Mouse (Mus musculus) neural tube, embryonic 13.5 days (tissue): ENCODE data around the gene Tspan2. TPM values are rescaled to one million over a fixed set of nuclear protein-coding genes. Genes with fewer than 3 reads are reported as not detected.
A peak's percentile ranks its signal among the peaks of the same experiment; 100 is the strongest.

Experiments used
- ATAC-seq: fragments of 200-750 bp; cut with Nextera tagmentation; 2 replicates; pipeline ENCODE4 v1.8.0; 2017; ENCODE audit warnings: low read depth, mild to moderate bottlenecking, moderate TSS enrichment, moderate library complexity
- H3K27ac ChIP-seq: fragments of 300-500 bp; sonication (generic); replicated peaks from 2 replicates; pipeline ENCODE4 v1.5.1; 2015; ENCODE audit warnings: moderate library complexity, mild to moderate bottlenecking, inconsistent platforms
- H3K27me3 ChIP-seq: fragments of 300-500 bp; sonication (generic); 2 replicates; pipeline ENCODE4 v1.6.1; 2015; ENCODE audit warnings: mild to moderate bottlenecking, inconsistent platforms
- H3K36me3 ChIP-seq: fragments of 300-500 bp; sonication (generic); 2 replicates; pipeline ENCODE4 v1.6.1; 2015; ENCODE audit warnings: mild to moderate bottlenecking, inconsistent platforms
- H3K4me1 ChIP-seq: fragments of 300-500 bp; sonication (generic); replicated peaks from 2 replicates; pipeline ENCODE4 v1.6.1; 2015; ENCODE audit warnings: inconsistent platforms
- H3K4me2 ChIP-seq: fragments of 300-500 bp; sonication (generic); 2 replicates; pipeline ENCODE4 v1.6.1; 2015; ENCODE audit warnings: inconsistent platforms, mild to moderate bottlenecking, moderate library complexity
- H3K4me3 ChIP-seq: fragments of 300-500 bp; sonication (generic); 2 replicates; pipeline ENCODE4 v1.5.1; 2015; ENCODE audit warnings: mild to moderate bottlenecking, inconsistent platforms
- H3K9ac ChIP-seq: fragments of 300-500 bp; sonication (generic); 2 replicates; pipeline ENCODE4 v1.6.1; 2015; ENCODE audit warnings: moderate library complexity, mild to moderate bottlenecking, inconsistent platforms
- H3K9me3 ChIP-seq: fragments of 300-500 bp; sonication (generic); 2 replicates; pipeline ENCODE4 v1.6.1; 2016; ENCODE audit warnings: inconsistent platforms
- WGBS: fragments of 180-500 bp; shearing (Covaris S2); methylation state at CpG from one replicate; pipeline ENCODE4 v1.1.7; 2015; 5-methylcytosine and 5-hydroxymethylcytosine counted together
- polyA plus RNA-seq: library from polyadenylated mRNA; unstranded; fragments of >200 nt; fragmentation: Nextera tagmentation; extraction: Ambion mirVana; gene quantifications from 2 replicates; pipeline ENCODE4 v1.2.1, GENCODE M21; 2015

The Tspan2 gene
- polyA plus RNA-seq, 1 experiment from 2014 or later = 10.6 TPM

GRCm38 (mm10) chr3:102752053-102752452 is 17.7 kb downstream of the Tspan2 start:
- ATAC-seq = no peak
- H3K9ac ChIP-seq = no peak overlapping the region
- no peak overlapping the region for H3K27ac ChIP-seq
- no peak overlapping the region for H3K4me3 ChIP-seq
- H3K27me3 ChIP-seq = no peaks in the 10 kb centered on the region
- H3K4me2 ChIP-seq = no peak overlapping the region
- peaks cover 2% of the 10 kb centered on the region for H3K4me1 ChIP-seq
- no peaks in the 10 kb centered on the region for H3K9me3 ChIP-seq
- WGBS = 93% methylated on average over 4 of the region's 4 CpGs
- peaks cover 24% of the 10 kb centered on the region for H3K36me3 ChIP-seq

GRCm38 (mm10) chr3:102752457-102752856 is 18.1 kb downstream of the Tspan2 start:
- Histone ChIP-seq H3K27ac (no peak overlapping the region), H3K9me3 (no peaks in the 10 kb centered on the region), H3K4me2 (no peak overlapping the region), H3K27me3 (no peaks in the 10 kb centered on the region), H3K36me3 (peaks cover 24% of the 10 kb centered on the region), H3K4me1 (no peaks in the 10 kb centered on the region; the same call in 1 of the 2 replicates), H3K9ac (no peak overlapping the region), H3K4me3 (no peak overlapping the region)
- no peak for ATAC-seq
- 85% methylated on average over 5 of the region's 5 CpGs for WGBS

DNA sequence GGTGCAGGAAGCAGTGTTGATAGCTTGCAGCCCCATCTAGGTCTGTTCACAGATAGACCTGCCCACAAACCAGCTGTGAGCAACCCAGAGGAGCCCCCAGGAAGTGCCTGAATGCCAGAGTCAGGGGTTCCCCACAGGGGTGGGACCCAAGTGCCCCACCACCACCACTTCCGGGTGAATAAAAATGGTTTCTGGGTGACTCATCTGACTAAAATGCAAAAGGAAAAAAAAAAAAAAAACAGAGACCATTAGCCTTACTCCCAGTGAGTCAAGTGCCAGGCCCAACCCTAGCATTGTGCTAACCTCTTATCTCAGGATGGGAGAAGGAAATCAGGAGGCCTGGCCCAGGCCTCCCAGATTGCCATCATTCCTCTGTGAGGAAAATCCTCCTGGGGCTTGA is 21.5 kb downstream of the Tspan2 start:
- WGBS = 70% methylated on average over 1 of the region's 1 CpGs
- no peak for ATAC-seq
- H3K4me2 ChIP-seq = no peak overlapping the region

GRCm38 (mm10) chr3:102757019-102757418 is 22.7 kb downstream of the Tspan2 start:
- Histone ChIP-seq H3K9ac (no peak overlapping the region), H3K27ac (no peak overlapping the region), H3K27me3 (no peaks in the 10 kb centered on the region), H3K36me3 (peaks cover 31% of the 10 kb centered on the region), H3K4me1 (no peaks in the 10 kb centered on the region), H3K4me2 (no peak overlapping the region), H3K9me3 (no peaks in the 10 kb centered on the region), H3K4me3 (no peak overlapping the region)
- WGBS = 87% methylated on average over 6 of the region's 6 CpGs
- ATAC-seq = no peak

More for the DNA sequence above, 21.5 kb downstream of the Tspan2 start:
- H3K4me3 ChIP-seq = no peak overlapping the region
- H3K9ac ChIP-seq = no peak overlapping the region
- H3K27ac ChIP-seq = no peak overlapping the region
- peaks cover 36% of the 10 kb centered on the region for H3K36me3 ChIP-seq
- H3K27me3 ChIP-seq = no peaks in the 10 kb centered on the region
- no peaks in the 10 kb centered on the region for H3K4me1 ChIP-seq
- H3K9me3 ChIP-seq = no peaks in the 10 kb centered on the region

GRCm38 (mm10) chr3:102760236-102760635 is 25.9 kb downstream of the Tspan2 start:
- Histone ChIP-seq H3K27me3 (no peaks in the 10 kb centered on the region), H3K36me3 (peaks cover 26% of the 10 kb centered on the region), H3K27ac (no peak overlapping the region), H3K9me3 (no peaks in the 10 kb centered on the region), H3K4me2 (no peak overlapping the region), H3K4me3 (no peak overlapping the region), H3K9ac (no peak overlapping the region), H3K4me1 (peaks cover 24% of the 10 kb centered on the region)
- WGBS = 72% methylated on average over 3 of the region's 3 CpGs
- ATAC-seq = no peak

DNA sequence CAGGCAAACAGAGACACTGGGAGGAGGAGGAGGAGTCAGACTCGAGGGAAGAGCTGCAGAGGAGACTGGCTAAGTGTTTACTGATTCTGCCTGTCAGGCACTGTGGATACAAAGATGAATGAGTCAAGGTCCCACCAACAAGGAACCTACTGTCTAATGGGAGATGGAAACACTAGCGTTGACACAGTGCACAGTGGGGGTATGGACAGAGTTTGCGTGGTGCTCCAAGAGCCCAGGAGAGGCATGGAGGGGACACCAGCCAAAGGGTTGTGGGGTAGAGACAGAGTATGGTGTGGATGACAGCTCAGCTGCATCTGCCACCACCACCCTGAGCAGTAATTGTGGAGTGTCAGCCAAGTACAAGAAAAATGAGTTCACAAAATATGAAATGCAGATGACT is 28.1 kb downstream of the Tspan2 start:
- 33% methylated on average over 3 of the region's 3 CpGs for WGBS
- Histone ChIP-seq H3K4me2 (no peak overlapping the region), H3K4me3 (no peak overlapping the region), H3K36me3 (peaks cover 41% of the 10 kb centered on the region), H3K27me3 (no peaks in the 10 kb centered on the region), H3K4me1 (peaks cover 24% of the 10 kb centered on the region), H3K9ac (no peak overlapping the region), H3K27ac (no peak overlapping the region), H3K9me3 (no peaks in the 10 kb centered on the region)
- ATAC-seq = no peak

GRCm38 (mm10) chr3:102763713-102764400 is 29.5 kb downstream of the Tspan2 start:
- Histone ChIP-seq H3K4me1 (peaks cover 24% of the 10 kb centered on the region), H3K27ac (peak overlapping the region; percentile 75), H3K4me2 (no peak overlapping the region), H3K36me3 (peaks cover 45% of the 10 kb centered on the region), H3K9ac (peak overlapping the region; percentile 39; the same call in 1 of the 2 replicates), H3K27me3 (no peaks in the 10 kb centered on the region), H3K4me3 (no peak overlapping the region), H3K9me3 (no peaks in the 10 kb centered on the region)
- peak; percentile 67; the same call in 1 of the 2 replicates for ATAC-seq
- 48% methylated on average over 10 of the region's 10 CpGs for WGBS

- peaks cover 35% of the 10 kb centered on the region for H3K36me3 ChIP-seq
- no peak for ATAC-seq
- no peak overlapping the region for H3K27ac ChIP-seq
- H3K4me1 ChIP-seq = peaks cover 24% of the 10 kb centered on the region
- no peak overlapping the region for H3K4me2 ChIP-seq
- no peaks in the 10 kb centered on the region for H3K9me3 ChIP-seq
- WGBS = 78% methylated on average over 7 of the region's 7 CpGs
- H3K4me3 ChIP-seq = no peak overlapping the region
- no peaks in the 10 kb centered on the region for H3K27me3 ChIP-seq
- no peak overlapping the region for H3K9ac ChIP-seq
Measured at GRCm38 (mm10) chr3:102764850-102765249, 30.5 kb downstream of the Tspan2 start.

- Histone ChIP-seq H3K9me3 (no peaks in the 10 kb centered on the region), H3K4me1 (no peaks in the 10 kb centered on the region)
- no peak for ATAC-seq
Measured at GRCm38 (mm10) chr3:102773018-102773417, 38.7 kb downstream of the Tspan2 start.

DNA sequence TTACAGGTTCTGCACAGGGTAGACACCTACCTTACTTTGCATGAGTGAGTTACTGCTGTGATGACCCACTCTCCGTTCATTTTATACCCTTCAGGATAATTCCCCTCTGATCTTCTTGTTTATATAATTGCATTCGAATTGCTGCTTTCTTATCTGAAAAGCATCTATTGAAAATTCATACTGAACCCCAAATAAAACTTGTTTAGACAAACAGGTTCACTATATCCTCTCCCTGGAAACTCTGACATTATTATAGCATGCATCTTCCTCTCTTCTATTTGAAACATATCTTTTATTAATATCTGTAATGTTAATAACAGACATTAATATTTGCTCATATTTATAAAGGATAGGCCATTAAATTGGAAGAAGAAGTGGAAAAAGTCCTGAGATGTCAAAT is 48.3 kb downstream of the Tspan2 start, which contains the start of gene Tshb:
Gene Tshb (minus strand): TSS at position 101 of the 400 bp plus-strand sequence.
- no peak within 1 kb of the TSS for H3K27ac ChIP-seq
- H3K9me3 ChIP-seq = no peaks in the 10 kb centered on the region
- no peak within 1 kb of the TSS for H3K9ac ChIP-seq
- no peak within 1 kb of the TSS for H3K4me2 ChIP-seq
- no peak within 1 kb of the TSS for H3K4me3 ChIP-seq
- WGBS = 73% methylated on average over 2 of the region's 2 CpGs
- no peaks in the 10 kb centered on the region for H3K27me3 ChIP-seq
- H3K4me1 ChIP-seq = no peaks in the 10 kb centered on the region
- ATAC-seq = no peak
- no peaks in the 10 kb centered on the region for H3K36me3 ChIP-seq

More at GRCm38 (mm10) chr3:102773018-102773417, 38.7 kb downstream of the Tspan2 start:
- Histone ChIP-seq H3K4me3 (no peak overlapping the region), H3K4me2 (no peak overlapping the region), H3K9ac (no peak overlapping the region), H3K27me3 (no peaks in the 10 kb centered on the region), H3K36me3 (no peaks in the 10 kb centered on the region), H3K27ac (no peak overlapping the region)
- WGBS = 91% methylated on average over 4 of the region's 4 CpGs

GRCm38 (mm10) chr3:102787369-102787768 is 53.0 kb downstream of the Tspan2 start:
- no peak overlapping the region for H3K27ac ChIP-seq
- 54% methylated on average over 4 of the region's 4 CpGs for WGBS
- H3K27me3 ChIP-seq = no peaks in the 10 kb centered on the region
- H3K4me3 ChIP-seq = no peak overlapping the region
- H3K4me1 ChIP-seq = no peaks in the 10 kb centered on the region
- H3K9me3 ChIP-seq = no peaks in the 10 kb centered on the region
- ATAC-seq = no peak
- no peak overlapping the region for H3K9ac ChIP-seq
- H3K4me2 ChIP-seq = no peak overlapping the region
- H3K36me3 ChIP-seq = no peaks in the 10 kb centered on the region

DNA sequence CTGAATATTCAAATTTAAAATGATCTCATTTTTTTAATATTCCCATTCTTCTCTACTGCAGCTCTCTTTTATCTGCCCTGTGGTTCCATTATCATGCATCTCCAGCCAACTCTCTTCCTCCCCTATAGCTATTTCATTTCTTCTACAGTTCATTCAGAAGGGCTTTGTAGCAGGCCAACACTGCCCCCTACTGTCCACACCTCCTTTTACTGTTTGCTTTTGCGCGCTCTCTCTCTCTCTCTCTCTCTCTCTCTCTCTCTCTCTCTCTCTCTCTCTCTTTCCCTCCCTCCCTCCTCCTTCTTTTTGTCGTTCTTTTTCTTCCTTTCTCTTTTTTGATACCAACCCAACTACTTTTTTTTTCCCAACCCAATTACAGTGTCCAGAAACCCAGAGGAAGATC is 69.6 kb downstream of the Tspan2 start:
- no peak overlapping the region for H3K4me3 ChIP-seq
- 9% methylated on average over 3 of the region's 3 CpGs for WGBS

GRCm38 (mm10) chr3:102842386-102842785 is 108.1 kb downstream of the Tspan2 start:
- Histone ChIP-seq H3K27me3 (no peaks in the 10 kb centered on the region), H3K4me3 (no peak overlapping the region), H3K9me3 (no peaks in the 10 kb centered on the region), H3K36me3 (no peaks in the 10 kb centered on the region), H3K4me1 (no peaks in the 10 kb centered on the region), H3K27ac (no peak overlapping the region), H3K9ac (no peak overlapping the region), H3K4me2 (no peak overlapping the region)
- WGBS = 56% methylated on average over 1 of the region's 1 CpGs
- ATAC-seq = no peak

More for the DNA sequence above, 69.6 kb downstream of the Tspan2 start:
- ATAC-seq = no peak
- Histone ChIP-seq H3K4me1 (no peaks in the 10 kb centered on the region), H3K9me3 (no peaks in the 10 kb centered on the region), H3K9ac (no peak overlapping the region), H3K4me2 (no peak overlapping the region), H3K36me3 (no peaks in the 10 kb centered on the region), H3K27me3 (no peaks in the 10 kb centered on the region), H3K27ac (no peak overlapping the region)
